Mouse (Mus musculus) right cerebral cortex, adult 2 months (tissue): Measurements from ENCODE around the gene Dmgdh.

Experiments
- DNase-seq, 2 experiments: peaks; one replicate each; pipeline ENCODE4 v3.0.0; 2021 to 2022; ENCODE audit warnings: low spot score in 2 of 2

Dmgdh gene

DNA sequence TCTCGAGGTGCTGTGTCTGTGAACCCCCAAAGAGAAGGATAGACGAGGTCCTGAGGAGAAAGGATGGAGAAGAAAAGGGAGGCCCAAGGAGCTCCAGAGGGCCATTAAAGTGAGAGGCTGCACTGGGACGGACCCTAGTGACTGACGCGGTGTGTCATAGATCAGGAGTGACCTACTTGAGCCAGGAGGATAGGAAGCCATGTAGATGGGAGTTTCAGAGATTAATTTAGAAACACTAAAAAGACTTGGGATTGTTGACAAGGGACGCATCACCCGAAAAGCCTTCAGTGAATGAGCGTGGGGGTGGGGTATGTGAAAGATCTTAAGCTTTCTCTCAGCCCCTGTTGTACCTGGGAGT is 98.0 kb downstream of the Dmgdh start:
- DNase-seq, result no peak

DNA sequence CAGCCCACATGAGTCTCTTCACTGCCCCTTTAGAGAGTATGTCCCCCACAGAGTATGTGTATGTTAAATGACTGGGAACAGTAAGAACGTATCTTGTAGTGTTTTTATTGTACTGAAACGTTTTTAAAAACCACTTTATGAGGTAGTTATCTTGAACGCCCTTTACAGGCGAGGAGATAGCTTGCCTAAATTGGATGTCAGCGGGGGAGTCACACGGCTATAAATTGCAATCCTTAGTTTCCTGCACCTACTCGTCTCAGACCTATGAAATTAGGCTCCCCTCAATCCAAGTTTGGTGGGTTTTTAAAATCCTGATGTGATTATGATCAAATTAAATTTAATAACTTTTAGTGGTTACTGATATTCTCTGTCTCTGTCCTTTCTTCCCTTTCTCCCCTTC is 98.6 kb downstream of the Dmgdh start:
- DNase-seq, result peak in 1 of 2 experiments; percentile 50

DNA sequence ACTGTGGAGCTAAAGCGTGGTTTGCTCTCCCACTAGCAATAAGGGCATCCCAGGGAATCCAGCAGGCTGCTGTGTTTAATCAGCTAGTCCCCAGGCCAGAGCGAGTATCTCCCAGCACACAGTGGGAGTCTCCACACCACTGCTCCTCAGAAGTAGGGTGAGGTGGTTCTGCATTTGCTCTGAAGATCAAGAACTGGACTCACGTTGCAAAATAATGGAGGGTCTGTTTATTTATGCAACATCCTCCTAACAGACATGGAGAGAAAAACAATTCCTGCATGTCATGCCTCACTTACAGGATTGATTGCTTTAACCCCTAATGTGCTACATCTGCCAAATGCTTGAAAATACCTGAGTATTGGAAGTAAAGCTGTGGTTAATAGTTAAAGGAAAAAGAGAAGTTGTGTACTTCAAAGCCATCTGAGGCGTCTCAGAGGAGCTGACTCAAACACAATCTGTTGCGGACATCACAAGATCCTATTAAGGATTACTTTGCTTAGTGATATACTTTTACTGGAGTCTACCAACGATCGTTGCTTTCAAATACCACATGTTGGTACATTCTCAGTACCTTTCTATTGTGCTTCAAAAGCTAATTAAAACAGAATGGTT is 99.6 kb downstream of the Dmgdh start:
- peak in 1 of 2 experiments; percentile 21 for DNase-seq

DNA sequence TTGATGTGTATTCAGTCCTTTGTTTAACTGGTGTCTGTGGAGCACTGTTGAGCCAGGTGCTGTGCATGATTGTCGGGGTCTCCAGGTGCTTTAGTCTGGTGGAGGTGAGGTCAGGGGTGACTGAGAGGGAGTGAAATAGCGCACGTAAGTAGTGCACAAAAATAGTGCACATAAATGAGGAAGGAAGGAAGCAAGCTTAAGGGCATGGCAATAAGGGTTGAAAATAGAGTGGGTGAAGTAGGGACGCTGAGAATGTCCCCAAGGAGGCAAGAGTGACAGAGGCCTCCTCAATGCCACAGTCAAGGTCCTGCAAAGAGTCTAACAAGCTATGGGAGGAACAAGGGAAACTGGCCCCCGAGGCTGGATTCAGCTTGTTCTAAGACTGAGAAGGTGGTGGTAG is 108.6 kb downstream of the Dmgdh start:
- DNase-seq, result no peak

GRCm38 (mm10) chr13:93785329-93785728 is 111.1 kb downstream of the Dmgdh start:
- peak in 1 of 2 experiments; percentile 16 for DNase-seq

GRCm38 (mm10) chr13:93786051-93786450 is 111.8 kb downstream of the Dmgdh start:
- DNase-seq, result no peak

- no peak for DNase-seq
Observed at GRCm38 (mm10) chr13:93787647-93788046, 113.4 kb downstream of the Dmgdh start.

DNA sequence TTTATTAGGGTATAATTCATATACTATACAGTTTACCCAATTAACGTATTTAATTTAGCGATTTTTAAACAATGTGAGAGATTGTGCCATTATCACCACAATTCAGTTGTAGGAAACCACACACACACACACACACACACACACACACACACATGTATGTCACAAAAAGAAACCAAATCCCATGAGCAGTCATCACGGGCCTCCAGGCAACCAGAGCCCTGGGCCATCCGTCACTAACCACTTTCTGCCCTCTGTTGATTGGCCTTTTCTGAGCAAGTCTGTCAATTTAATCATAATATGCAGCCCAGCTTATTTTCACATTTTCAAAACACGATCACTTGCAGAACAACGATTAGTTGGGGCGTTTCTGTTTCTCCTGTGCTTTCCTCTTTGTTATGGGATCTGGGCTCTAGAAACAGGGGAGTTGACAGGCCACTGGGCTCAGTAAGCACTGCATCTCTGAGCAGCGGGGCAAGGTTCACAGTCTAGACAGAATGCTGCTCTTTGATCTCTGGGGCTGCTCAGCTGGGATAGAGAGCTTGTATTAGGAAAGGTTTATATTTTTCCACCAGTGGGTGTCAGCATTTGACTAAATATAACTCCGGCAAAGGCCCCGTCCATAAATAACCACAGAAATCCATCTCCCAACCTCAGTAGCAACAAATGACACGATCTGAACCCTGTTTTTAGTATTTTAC is 118.9 kb downstream of the Dmgdh start:
- DNase-seq, result peak in 1 of 2 experiments; percentile 54

DNA sequence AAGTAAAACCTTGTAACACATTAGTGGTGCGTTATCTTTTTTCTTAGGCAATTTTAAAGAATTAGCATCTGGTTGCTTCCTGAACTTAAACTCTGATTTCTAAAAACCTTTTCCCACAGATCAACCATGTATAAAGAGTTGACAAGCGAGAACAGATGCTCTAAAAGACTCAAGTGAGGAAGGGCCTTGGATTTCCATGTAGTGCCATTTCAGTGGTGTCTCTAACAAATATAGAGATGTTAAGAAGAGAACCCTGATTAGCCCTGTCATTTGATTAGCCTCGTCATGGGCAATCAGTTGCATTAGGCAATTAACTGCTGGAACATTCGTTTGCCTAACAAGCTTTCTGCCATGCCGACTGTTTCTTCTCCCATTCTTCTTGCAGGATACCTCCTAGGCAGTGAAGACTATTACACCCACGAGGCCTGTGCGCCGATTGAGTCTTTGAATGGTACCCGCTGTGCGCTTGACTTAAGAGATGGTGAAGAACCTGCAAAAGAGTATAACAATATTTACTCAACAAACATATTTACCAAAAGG is 119.5 kb downstream of the Dmgdh start:
- DNase-seq, result no peak

GRCm38 (mm10) chr13:93797011-93797600 is 122.9 kb downstream of the Dmgdh start:
- no peak for DNase-seq
